Comparison of ENCODE assay signal across 8 mouse cellular contexts in the genomic region with DNA sequence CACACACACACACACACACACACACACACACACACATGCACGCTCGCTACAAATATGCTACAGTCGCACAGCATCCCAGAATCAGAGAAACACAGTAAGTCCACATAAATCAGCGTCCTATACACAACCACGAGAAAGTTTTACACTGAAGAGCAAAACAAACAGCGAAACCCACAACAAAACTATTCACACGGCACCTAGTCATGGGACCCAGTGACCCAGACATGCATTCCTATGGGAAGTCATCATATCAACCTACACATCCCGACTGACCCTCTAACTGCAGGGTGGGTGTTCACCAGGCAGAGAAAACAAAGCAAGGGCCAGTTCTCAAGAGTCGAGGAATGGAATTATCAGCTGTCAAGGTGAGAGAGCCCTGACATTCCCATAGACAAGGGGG. TPM values are rescaled to one million over a fixed set of nuclear protein-coding genes. Genes with fewer than 3 reads are reported as not detected.
A peak's percentile ranks its signal among the peaks of the same experiment; 100 is the strongest.
DNase-seq lines count a peak whose midpoint lies in the region; ATAC-seq and TF ChIP-seq lines count a peak whose summit lies in the region.

No protein-coding gene starts in this region.

- TF ChIP-seq CTCF in heart, adult 2 months (IDR thresholded peaks at IDR 0.05), result no peak
- no peak for TF ChIP-seq CTCF in CH12.LX (conservative IDR thresholded peaks at IDR 0.05 in 1 of 2, IDR thresholded peaks at IDR 0.05 in 1 of 2; ENCODE audit: low read depth in 2 of 2, low read length in 2 of 2)
- no peak for TF ChIP-seq CTCF in liver, embryonic 14.5 days (IDR thresholded peaks at IDR 0.05; ENCODE audit: low read depth)

- H3K9ac ChIP-seq in heart, adult 2 months (ENCODE audit: low read depth, low read length), result 0 out of 2 replicates have a peak overlapping the region, but pooled peaks have one; percentile 99
- H3K9ac ChIP-seq in CH12.LX (ENCODE audit: insufficient read depth, low read depth), result peak overlapping the region; percentile 11; the same call in 1 of the 2 replicates
- H3K9ac ChIP-seq in forebrain, embryonic 15.5 days (replicated peaks), result peak overlapping the region; percentile 98
- H3K9ac ChIP-seq in liver, embryonic 14.5 days (replicated peaks), result no peak overlapping the region

- peaks cover 5% of the 10 kb centered on the region for H3K9me3 ChIP-seq in CH12.LX (replicated peaks; ENCODE audit: low read length)
- no peaks in the 10 kb centered on the region for H3K9me3 ChIP-seq in forebrain, embryonic 15.5 days
- H3K9me3 ChIP-seq in liver, embryonic 14.5 days (ENCODE audit: control insufficient read depth, low read length), result no peaks in the 10 kb centered on the region

- no peak overlapping the region for H3K27ac ChIP-seq in heart, adult 2 months
- H3K27ac ChIP-seq in CH12.LX (ENCODE audit: insufficient read depth, low read depth), result peak overlapping the region; percentile 89
- peak overlapping the region; percentile 96 for H3K27ac ChIP-seq in forebrain, embryonic 15.5 days (replicated peaks)
- H3K27ac ChIP-seq in liver, embryonic 14.5 days, result no peak overlapping the region

- peak overlapping the region; percentile 58 for H3K4me2 ChIP-seq in CH12.LX (ENCODE audit: insufficient read depth, low read depth, poor library complexity, severe bottlenecking)
- peak overlapping the region; percentile 60 for H3K4me2 ChIP-seq in forebrain, embryonic 15.5 days (replicated peaks)
- peak overlapping the region; percentile 81 for H3K4me2 ChIP-seq in liver, embryonic 14.5 days (ENCODE audit: low read depth)

- 31% methylated on average over 9 of the region's 9 CpGs for WGBS in heart, adult 2 months
- 21% methylated on average over 9 of the region's 9 CpGs for WGBS in forebrain, embryonic 15.5 days
- WGBS in liver, embryonic 14.5 days (ENCODE audit: insufficient replicate concordance), result 22% methylated on average over 9 of the region's 9 CpGs

- peaks cover 18% of the 10 kb centered on the region for H3K4me1 ChIP-seq in heart, adult 2 months (ENCODE audit: control insufficient read depth, insufficient read depth, low read length)
- H3K4me1 ChIP-seq in CH12.LX (ENCODE audit: control insufficient read depth in 1 of 2, insufficient read depth in 2 of 2), result peaks cover 19 to 40% of the 10 kb centered on the region in 2 experiments
- peaks cover 34% of the 10 kb centered on the region for H3K4me1 ChIP-seq in forebrain, embryonic 15.5 days
- peaks cover 8 to 30% of the 10 kb centered on the region in 2 experiments for H3K4me1 ChIP-seq in liver, embryonic 14.5 days (replicated peaks; ENCODE audit: control insufficient read depth in 2 of 2, insufficient read depth in 2 of 2, low read length in 1 of 2)

- no peaks in the 10 kb centered on the region for H3K36me3 ChIP-seq in heart, adult 2 months (ENCODE audit: control insufficient read depth, insufficient read depth, low read length)
- peaks cover 18 to 44% of the 10 kb centered on the region in 2 experiments for H3K36me3 ChIP-seq in CH12.LX (replicated peaks in 1 of 2; ENCODE audit: control insufficient read depth in 1 of 2, insufficient read depth in 1 of 2, low read length in 1 of 2)
- H3K36me3 ChIP-seq in forebrain, embryonic 15.5 days, result no peaks in the 10 kb centered on the region
- H3K36me3 ChIP-seq in liver, embryonic 14.5 days (replicated peaks; ENCODE audit: control insufficient read depth, insufficient read depth, low read depth), result no peaks in the 10 kb centered on the region

- no peak for DNase-seq in heart, adult 2 months
- DNase-seq in heart, adult 9 months (ENCODE audit: low spot score in 2 of 2), result no peak
- no peak for DNase-seq in CH12.LX (ENCODE audit: extremely low read depth)
- no peak for DNase-seq in liver, embryonic 14.5 days (ENCODE audit: low read depth in 3 of 3, low spot score in 3 of 3)
- DNase-seq in layer of hippocampus, postnatal 36 days, result no peak
- DNase-seq in cerebellum, adult 9-11 months, result no peak
- no peak for DNase-seq in spleen, postnatal 4 days (ENCODE audit: low spot score in 2 of 2)

- H3K27me3 ChIP-seq in heart, adult 2 months (ENCODE audit: control insufficient read depth, insufficient read depth, low read length), result no peaks in the 10 kb centered on the region
- no peaks in the 10 kb centered on the region for H3K27me3 ChIP-seq in CH12.LX (replicated peaks)
- H3K27me3 ChIP-seq in forebrain, embryonic 15.5 days, result no peaks in the 10 kb centered on the region
- H3K27me3 ChIP-seq in liver, embryonic 14.5 days (ENCODE audit: control insufficient read depth, insufficient read depth, low read length), result no peaks in the 10 kb centered on the region

- H3K79me2 ChIP-seq in heart, adult 2 months (replicated peaks; ENCODE audit: control insufficient read depth, insufficient read depth, low read length), result peaks cover 11% of the 10 kb centered on the region
- H3K79me2 ChIP-seq in CH12.LX (replicated peaks; ENCODE audit: control insufficient read depth, extremely low read depth, insufficient read depth, poor library complexity, severe bottlenecking), result peaks cover 59% of the 10 kb centered on the region

- intact Hi-C loops in heart, adult 2 months (cut with DNase I), result no loop called here

- no peak for TF ChIP-seq EP300 in heart, adult 2 months (IDR thresholded peaks at IDR 0.05; ENCODE audit: insufficient read depth, low read depth, low read length)
- no peak for TF ChIP-seq EP300 in CH12.LX (IDR thresholded peaks at IDR 0.05; ENCODE audit: low read length)
- no peak for TF ChIP-seq EP300 in liver, embryonic 14.5 days (IDR thresholded peaks at IDR 0.05; ENCODE audit: low read depth)

- no peak for ATAC-seq in forebrain, embryonic 15.5 days (replicated peaks)
- ATAC-seq in liver, embryonic 14.5 days (ENCODE audit: insufficient read depth), result no peak

- dilution Hi-C loops in CH12.LX (cut with MboI; ENCODE audit: extremely low pct_ligation_motif_present, extremely low pct_unique_long_range_greater_than_20kb, low sequenced_read_pairs), result no loop called here

- H3K4me3 ChIP-seq in heart, adult 2 months, result peak overlapping the region; percentile 38; the same call in 1 of the 2 replicates
- H3K4me3 ChIP-seq in CH12.LX (replicated peaks in 1 of 3; ENCODE audit: low read depth in 2 of 3, low read length in 2 of 3, poor library complexity in 1 of 3), result peak overlapping the region; percentile 82 to 97 (median 96)
- peak overlapping the region; percentile 86 for H3K4me3 ChIP-seq in forebrain, embryonic 15.5 days
- H3K4me3 ChIP-seq in liver, embryonic 14.5 days (ENCODE audit: insufficient read depth in 1 of 2, low read depth in 2 of 2, low read length in 2 of 2), result peak overlapping the region; percentile 61 to 74; a peak in 2 of 4 replicates

- TF ChIP-seq RAD21 in CH12.LX (IDR thresholded peaks at IDR 0.05; ENCODE audit: low read depth, low read length), result no peak

- TF ChIP-seq POLR2A in heart, adult 2 months (IDR thresholded peaks at IDR 0.05; ENCODE audit: insufficient read depth, low read depth, low read length), result no peak
- TF ChIP-seq POLR2A in CH12.LX (IDR thresholded peaks at IDR 0.05; ENCODE audit: low read depth, low read length), result no peak

- in situ Hi-C loops in CH12.LX (cut with MboI; ENCODE audit: low pct_ligation_motif_present, low pct_unique_long_range_greater_than_20kb, low sequenced_read_pairs), result no loop called here

TF ChIP-seq in CH12.LX, 34 proteins besides CTCF, POLR2A, EP300 and RAD21:
- TF ChIP-seq CHD1 (IDR thresholded peaks at IDR 0.05; ENCODE audit: low read depth, low read length) (0 out of 2 replicates have a peak, but pooled peaks have one; percentile 36), UBTF (IDR thresholded peaks at IDR 0.05; ENCODE audit: low read depth, low read length) (0 out of 2 replicates have a peak, but pooled peaks have one; percentile 4), MAX (IDR thresholded peaks at IDR 0.05; ENCODE audit: low read length) (no peak)
TF ChIP-seq in CH12.LX: peak in this region for 2.

RNA-seq across cellular contexts. Expression of a gene that starts 6.4 kb away (rescaled TPM):
- total RNA-seq in heart, adult 2 months (2021), result 10 to 100 TPM; 27.9 to 33.7 TPM
- 49.2 and 64.3 TPM in 2 replicates for polyA plus RNA-seq in heart, adult 2 months (2012; rRNA removed)
- total RNA-seq in CH12.LX (2012; rRNA removed), result 66.6 and 86.0 TPM in 2 replicates
- total RNA-seq in CH12.LX (2014; rRNA removed), result 45.7 and 49.5 TPM in 2 replicates
- 70.0 and 90.7 TPM in 2 replicates for polyA plus RNA-seq in CH12.LX (2012; ENCODE audit: insufficient read length, low read depth)
- 246 TPM in 2 replicates for polyA plus RNA-seq in forebrain, embryonic 15.5 days (2015; fragmentation: Nextera tagmentation; extraction: Ambion mirVana)
- polyA plus RNA-seq in liver, embryonic 14.5 days (2012; rRNA removed), result 19.1 and 19.4 TPM in 2 replicates
- 8.0 and 8.5 TPM in 2 replicates for polyA plus RNA-seq in liver, embryonic 14.5 days (2014; fragmentation: Nextera tagmentation; extraction: Ambion mirVana)
- total RNA-seq in layer of hippocampus, postnatal 36 days (2021), result 100 to 1,000 TPM; 111 to 118 TPM

RNA-seq across cellular contexts. Expression of a gene that starts 22.5 kb away (rescaled TPM):
- total RNA-seq in heart, adult 2 months (2021), result 10 to 100 TPM; 31.8 to 32.5 TPM
- polyA plus RNA-seq in heart, adult 2 months (2012; rRNA removed), result 39.7 and 41.9 TPM in 2 replicates
- total RNA-seq in CH12.LX (2012; rRNA removed), result 0.17 and 0.30 TPM in 2 replicates
- total RNA-seq in CH12.LX (2014; rRNA removed), result not detected in 2 replicates
- not detected in 2 replicates for polyA plus RNA-seq in CH12.LX (2012; ENCODE audit: insufficient read length, low read depth)
- polyA plus RNA-seq in forebrain, embryonic 15.5 days (2015; fragmentation: Nextera tagmentation; extraction: Ambion mirVana), result 4.3 and 4.4 TPM in 2 replicates
- 0.97 and 1.0 TPM in 2 replicates for polyA plus RNA-seq in liver, embryonic 14.5 days (2012; rRNA removed)
- polyA plus RNA-seq in liver, embryonic 14.5 days (2014; fragmentation: Nextera tagmentation; extraction: Ambion mirVana), result 0.45 and 0.52 TPM in 2 replicates
- 100 to 1,000 TPM; 548 to 620 TPM for total RNA-seq in layer of hippocampus, postnatal 36 days (2021)

RNA-seq across cellular contexts. Expression of a gene that starts 34.2 kb away (rescaled TPM):
- 1 to 10 TPM; 1.7 to 2.6 TPM for total RNA-seq in heart, adult 2 months (2021)
- polyA plus RNA-seq in heart, adult 2 months (2012; rRNA removed), result 2.8 and 5.1 TPM in 2 replicates
- total RNA-seq in CH12.LX (2012; rRNA removed) (1.7 and 3.0 TPM in 2 replicates), CH12.LX (2014; rRNA removed) (8.7 and 11.2 TPM in 2 replicates)
- polyA plus RNA-seq in CH12.LX (2012; ENCODE audit: insufficient read length, low read depth), result 16.7 and 18.7 TPM in 2 replicates
- polyA plus RNA-seq in forebrain, embryonic 15.5 days (2015; fragmentation: Nextera tagmentation; extraction: Ambion mirVana), result 0.36 TPM in 1 of 2 replicates, not detected in the other
- 44.7 and 48.0 TPM in 2 replicates for polyA plus RNA-seq in liver, embryonic 14.5 days (2012; rRNA removed)
- polyA plus RNA-seq in liver, embryonic 14.5 days (2014; fragmentation: Nextera tagmentation; extraction: Ambion mirVana), result 43.3 and 44.8 TPM in 2 replicates
- 1 to 10 TPM; 4.6 to 6.8 TPM for total RNA-seq in layer of hippocampus, postnatal 36 days (2021)

Comparison
In these comparisons a context has a peak if more than half of its experiments do, and no peak if none do; other contexts are left out.
1. H3K27ac ChIP-seq: peak in CH12.LX (single experiment) and forebrain, embryonic 15.5 days (single experiment); none in heart, adult 2 months (single experiment) and liver, embryonic 14.5 days (single experiment).
2. H3K4me3 ChIP-seq: peak in every context shown above with its lines; median percentile 96 in CH12.LX; 86 in forebrain, embryonic 15.5 days; 68 in liver, embryonic 14.5 days; 38 in heart, adult 2 months.
3. Peak in every context shown above with its lines, with median percentiles within 50 percentile points of each other: H3K4me2 ChIP-seq.